Mouse (Mus musculus) adrenal gland, postnatal 10 days (tissue): ENCODE results near the gene Gm5415. TPM values are rescaled to one million over a fixed set of nuclear protein-coding genes. Genes with fewer than 3 reads are reported as not detected.
"Not testable (repeated sequence)": the region's sequence is repeated elsewhere in the genome, so short reads cannot be mapped to it uniquely, and the experiment has no call there.

Source experiments
- DNase-seq: peaks from one replicate; pipeline ENCODE4 v3.0.0; 2021; ENCODE audit warnings: mixed read lengths
- long read RNA-seq, 2 experiments: library from polyadenylated mRNA; stranded (forward); transcript quantifications; one replicate each; pipeline ENCODE4 v2.0.0; 2021
- total RNA-seq, 2 experiments: library from RNA; stranded (reverse); gene quantifications; 2 replicates each; pipeline ENCODE4 v1.2.3; 2021

The Gm5415 gene
- not detected for total RNA-seq
- long read RNA-seq, experiment 1: 0 reads
- long read RNA-seq, experiment 2: 0 reads

GRCm38 (mm10) chr1:32547194-32547593 is at the start of gene Gm5415:
TSS of gene Gm5415 (minus strand) at chr1:32547294.
- DNase-seq: not testable (repeated sequence)

DNA sequence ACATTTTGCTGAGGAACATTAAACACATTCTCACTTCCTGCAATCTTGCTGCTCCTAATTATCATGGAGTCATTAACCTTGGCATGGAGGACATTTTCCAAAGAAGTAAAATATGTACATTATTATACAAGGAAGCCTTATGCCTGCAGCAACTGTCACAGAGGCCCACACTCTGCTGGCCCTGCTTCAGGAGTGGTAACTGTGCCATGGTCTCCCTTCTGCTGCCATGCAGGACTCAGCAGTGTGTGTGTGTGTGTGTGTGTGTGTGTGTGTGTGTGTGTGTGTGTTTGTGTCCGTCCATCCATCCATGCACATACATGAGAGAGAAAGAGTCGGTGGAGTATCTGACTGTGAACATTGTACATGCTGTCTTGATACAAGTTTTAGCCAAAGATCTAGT is 21.8 kb upstream of the Gm5415 start:
- DNase-seq: no peak

DNA sequence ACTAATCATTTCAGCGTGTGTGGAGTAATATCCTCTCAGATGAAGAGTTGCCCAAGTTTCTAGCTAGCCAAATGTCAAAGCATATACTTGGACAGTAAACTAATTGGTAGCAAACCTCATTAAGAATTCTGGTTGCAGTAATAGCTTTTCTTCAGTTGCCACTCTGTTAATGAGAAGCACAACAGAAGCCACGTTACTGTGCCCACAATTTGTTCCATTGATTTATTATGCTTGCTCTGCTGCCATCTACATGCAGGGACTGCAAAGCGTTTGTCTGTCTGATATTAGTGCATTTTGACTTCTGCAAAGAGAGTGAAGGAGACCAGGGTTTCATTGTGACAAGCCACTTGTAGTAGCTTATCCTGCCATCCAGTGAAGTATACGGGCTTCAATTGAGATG is 6.8 kb upstream of the Gm5415 start:
- DNase-seq: no peak

GRCm38 (mm10) chr1:32553459-32553858 is 6.4 kb upstream of the Gm5415 start:
- no peak for DNase-seq

- no peak for DNase-seq
These were observed 43.7 kb downstream of the Gm5415 start for GRCm38 (mm10) chr1:32503381-32503780.
